Mouse (Mus musculus): Measurements from ENCODE around the gene Rnf114. TPM values are rescaled to one million over a fixed set of nuclear protein-coding genes. Genes with fewer than 3 reads are reported as not detected.

The Rnf114 gene
- polyA plus RNA-seq, 1 experiment from 2014 or later: 90.0 TPM

DNA sequence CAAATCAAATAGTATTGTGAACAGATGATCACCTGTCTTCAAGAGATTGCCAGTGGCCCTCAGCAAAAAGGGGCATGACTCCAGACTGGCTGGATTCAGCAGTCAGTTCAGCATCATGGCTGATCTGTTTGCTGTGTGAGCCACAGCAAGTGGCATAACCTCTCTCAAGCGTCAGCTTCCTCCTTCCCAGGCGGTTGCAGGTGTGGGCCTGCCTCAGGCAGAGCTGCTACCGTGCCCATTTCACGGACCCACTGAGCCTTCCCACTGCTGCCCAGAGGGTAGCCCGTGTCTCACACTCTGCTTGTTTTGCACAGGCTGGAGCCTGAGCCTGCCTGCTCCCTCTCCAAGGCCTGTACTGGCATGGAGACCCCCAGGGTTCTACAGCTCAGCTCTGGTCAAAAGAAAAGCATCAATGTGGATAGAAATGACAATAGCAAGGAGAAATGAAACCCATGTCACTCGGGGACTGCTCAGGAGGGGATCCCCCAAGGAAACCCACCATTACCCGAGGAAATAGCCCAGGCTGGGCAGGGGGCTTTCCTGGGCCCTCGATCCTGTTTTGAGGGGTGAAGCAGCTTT is 59.0 kb downstream of the Rnf114 start:
- Histone ChIP-seq H3K27me3 (ENCODE audit: insufficient read depth, poor library complexity, severe bottlenecking) (peaks cover 4% of the 10 kb centered on the region; the same call in 1 of the 2 replicates), H3K27ac (peak overlapping the region; percentile 63), H3K4me1 (peaks cover 58% of the 10 kb centered on the region), H3K36me3 (no peaks in the 10 kb centered on the region; the same call in 1 of the 2 replicates), H3K9me3 (no peaks in the 10 kb centered on the region), H3K4me3 (no peak overlapping the region)
- 81% methylated on average over 8 of the region's 8 CpGs for WGBS
- no peak for DNase-seq (ENCODE audit: low spot score)

DNA sequence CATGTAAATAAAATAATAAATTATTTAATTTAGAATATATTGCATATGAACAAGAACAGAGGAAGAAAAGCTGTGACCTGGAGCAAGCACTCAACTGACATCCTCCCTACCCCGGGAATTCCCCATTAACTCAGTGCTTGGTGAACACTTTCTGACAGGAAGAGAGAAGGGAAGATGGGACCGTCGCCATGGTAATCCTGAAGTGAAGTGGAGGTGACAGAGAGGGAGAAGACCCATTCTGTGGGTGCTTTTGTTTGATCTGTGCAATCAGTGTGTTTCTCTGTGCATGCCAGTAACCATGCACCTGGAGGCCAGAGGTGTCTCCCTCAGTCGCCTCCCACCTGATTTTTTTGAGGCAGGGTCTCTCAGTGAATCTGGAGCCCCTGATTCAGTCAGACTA is 59.8 kb downstream of the Rnf114 start:
- peak overlapping the region; percentile 82 for H3K27ac ChIP-seq
- no peaks in the 10 kb centered on the region for H3K9me3 ChIP-seq
- 65% methylated on average over 4 of the region's 4 CpGs for WGBS
- H3K4me1 ChIP-seq: peaks cover 53% of the 10 kb centered on the region
- DNase-seq (ENCODE audit: low spot score): no peak
- no peak overlapping the region for H3K4me3 ChIP-seq
- H3K27me3 ChIP-seq (ENCODE audit: insufficient read depth, poor library complexity, severe bottlenecking): peaks cover 4% of the 10 kb centered on the region; the same call in 1 of the 2 replicates
- no peaks in the 10 kb centered on the region for H3K36me3 ChIP-seq

DNA sequence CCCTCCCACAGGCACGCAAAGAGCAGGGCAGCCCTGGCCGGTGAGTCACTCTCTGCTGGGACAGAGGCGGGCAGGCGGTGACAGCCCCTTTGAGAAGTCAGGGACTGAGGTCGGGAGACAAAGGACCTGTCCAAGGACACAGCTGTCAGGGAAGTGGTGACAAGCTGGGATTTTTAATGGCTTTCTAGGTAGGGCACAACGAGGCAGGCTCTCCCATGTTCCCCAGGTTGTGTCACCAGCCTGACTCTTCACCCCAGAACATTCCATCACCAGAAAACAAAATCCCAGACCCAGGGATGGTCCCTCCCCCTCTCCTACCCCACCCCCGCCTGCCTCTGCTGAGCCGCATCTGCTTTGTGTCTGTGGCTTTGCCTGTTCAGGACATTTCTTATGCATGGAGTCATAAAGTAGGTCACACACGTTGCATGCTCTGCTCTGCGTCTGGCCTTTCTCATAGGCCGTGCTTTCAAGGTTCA is 60.5 kb downstream of the Rnf114 start:
- DNase-seq (ENCODE audit: low spot score): peak; percentile 95
- Histone ChIP-seq H3K27ac (peak overlapping the region; percentile 82), H3K27me3 (ENCODE audit: insufficient read depth, poor library complexity, severe bottlenecking) (peaks cover 6% of the 10 kb centered on the region), H3K9me3 (no peaks in the 10 kb centered on the region), H3K36me3 (no peaks in the 10 kb centered on the region), H3K4me1 (peaks cover 53% of the 10 kb centered on the region), H3K4me3 (no peak overlapping the region)
- WGBS: 8% methylated on average over 11 of the region's 11 CpGs

DNA sequence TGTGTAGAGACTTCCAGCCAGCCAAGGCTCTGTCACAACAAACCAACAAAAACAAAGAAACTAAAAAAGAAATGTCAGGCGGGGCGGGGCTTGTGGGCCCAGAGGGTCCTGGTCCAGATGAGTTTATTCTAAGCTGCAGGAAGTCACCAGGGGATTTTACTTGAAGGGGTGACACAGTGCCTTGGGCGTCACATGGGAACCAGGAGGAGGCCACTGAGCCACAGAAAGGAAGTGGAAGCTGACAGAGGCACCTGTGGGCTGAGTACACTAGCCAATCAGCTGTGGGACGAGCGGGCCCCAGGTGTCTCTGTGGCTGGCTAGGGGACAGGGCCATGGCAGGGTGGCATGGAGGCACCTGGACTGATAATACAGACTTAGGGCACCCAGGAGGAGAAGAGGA is 63.3 kb downstream of the Rnf114 start:
- no peak for DNase-seq (ENCODE audit: low spot score)
- Histone ChIP-seq H3K36me3 (no peaks in the 10 kb centered on the region), H3K27ac (peak overlapping the region; percentile 37), H3K4me3 (no peak overlapping the region), H3K4me1 (peaks cover 58% of the 10 kb centered on the region), H3K9me3 (no peaks in the 10 kb centered on the region), H3K27me3 (ENCODE audit: insufficient read depth, poor library complexity, severe bottlenecking) (peaks cover 29% of the 10 kb centered on the region)
- WGBS: 88% methylated on average over 5 of the region's 5 CpGs

GRCm38 (mm10) chr2:167559413-167559812 is 67.0 kb downstream of the Rnf114 start:
- no peak for DNase-seq (ENCODE audit: low spot score)
- peaks cover 42% of the 10 kb centered on the region for H3K27me3 ChIP-seq (ENCODE audit: insufficient read depth, poor library complexity, severe bottlenecking)
- peak overlapping the region; percentile 46 for H3K4me3 ChIP-seq
- H3K4me1 ChIP-seq: peaks cover 57% of the 10 kb centered on the region
- peak overlapping the region; percentile 86 for H3K27ac ChIP-seq
- H3K36me3 ChIP-seq: no peaks in the 10 kb centered on the region
- WGBS: 7% methylated on average over 27 of the region's 27 CpGs
- no peaks in the 10 kb centered on the region for H3K9me3 ChIP-seq

GRCm38 (mm10) chr2:167562101-167562500 is 69.7 kb downstream of the Rnf114 start:
- no peaks in the 10 kb centered on the region for H3K36me3 ChIP-seq
- no peaks in the 10 kb centered on the region for H3K9me3 ChIP-seq
- DNase-seq (ENCODE audit: low spot score): no peak
- peak overlapping the region; percentile 76 for H3K27ac ChIP-seq
- H3K4me1 ChIP-seq: peaks cover 68% of the 10 kb centered on the region
- 38% methylated on average over 8 of the region's 8 CpGs for WGBS
- no peak overlapping the region for H3K4me3 ChIP-seq
- peaks cover 42% of the 10 kb centered on the region for H3K27me3 ChIP-seq (ENCODE audit: insufficient read depth, poor library complexity, severe bottlenecking)

GRCm38 (mm10) chr2:167563035-167563434 is 70.6 kb downstream of the Rnf114 start:
- Histone ChIP-seq H3K9me3 (no peaks in the 10 kb centered on the region), H3K27ac (peak overlapping the region; percentile 76), H3K4me3 (no peak overlapping the region), H3K36me3 (no peaks in the 10 kb centered on the region), H3K4me1 (peaks cover 70% of the 10 kb centered on the region), H3K27me3 (ENCODE audit: insufficient read depth, poor library complexity, severe bottlenecking) (peaks cover 40% of the 10 kb centered on the region)
- DNase-seq (ENCODE audit: low spot score): no peak
- WGBS: 60% methylated on average over 5 of the region's 5 CpGs

DNA sequence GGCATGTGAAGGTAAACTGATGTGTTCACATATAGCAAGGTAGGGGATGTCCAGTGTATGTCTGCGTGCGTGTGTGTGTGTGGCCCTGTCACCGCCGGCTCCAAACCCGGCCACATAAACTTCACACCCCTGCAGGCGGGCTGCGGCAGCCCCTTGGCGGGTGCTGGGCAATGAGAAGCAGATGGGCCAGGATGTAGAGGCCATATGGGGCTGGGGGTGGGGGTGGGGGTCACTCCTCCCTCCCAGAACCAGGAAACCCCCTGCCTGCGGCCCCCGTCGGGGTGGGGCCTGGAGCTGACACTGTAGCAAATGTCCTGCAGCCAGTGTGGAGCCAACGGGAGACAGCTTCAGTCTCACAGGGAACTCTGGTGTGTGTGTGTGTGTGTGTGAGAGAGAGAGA is 71.3 kb downstream of the Rnf114 start:
- WGBS: 23% methylated on average over 12 of the region's 12 CpGs
- Histone ChIP-seq H3K9me3 (no peaks in the 10 kb centered on the region), H3K27ac (peak overlapping the region; percentile 76), H3K36me3 (no peaks in the 10 kb centered on the region), H3K4me3 (0 out of 2 replicates have a peak overlapping the region, but pooled peaks have one; percentile 27), H3K27me3 (ENCODE audit: insufficient read depth, poor library complexity, severe bottlenecking) (peaks cover 33% of the 10 kb centered on the region), H3K4me1 (peaks cover 70% of the 10 kb centered on the region)
- DNase-seq (ENCODE audit: low spot score): no peak

DNA sequence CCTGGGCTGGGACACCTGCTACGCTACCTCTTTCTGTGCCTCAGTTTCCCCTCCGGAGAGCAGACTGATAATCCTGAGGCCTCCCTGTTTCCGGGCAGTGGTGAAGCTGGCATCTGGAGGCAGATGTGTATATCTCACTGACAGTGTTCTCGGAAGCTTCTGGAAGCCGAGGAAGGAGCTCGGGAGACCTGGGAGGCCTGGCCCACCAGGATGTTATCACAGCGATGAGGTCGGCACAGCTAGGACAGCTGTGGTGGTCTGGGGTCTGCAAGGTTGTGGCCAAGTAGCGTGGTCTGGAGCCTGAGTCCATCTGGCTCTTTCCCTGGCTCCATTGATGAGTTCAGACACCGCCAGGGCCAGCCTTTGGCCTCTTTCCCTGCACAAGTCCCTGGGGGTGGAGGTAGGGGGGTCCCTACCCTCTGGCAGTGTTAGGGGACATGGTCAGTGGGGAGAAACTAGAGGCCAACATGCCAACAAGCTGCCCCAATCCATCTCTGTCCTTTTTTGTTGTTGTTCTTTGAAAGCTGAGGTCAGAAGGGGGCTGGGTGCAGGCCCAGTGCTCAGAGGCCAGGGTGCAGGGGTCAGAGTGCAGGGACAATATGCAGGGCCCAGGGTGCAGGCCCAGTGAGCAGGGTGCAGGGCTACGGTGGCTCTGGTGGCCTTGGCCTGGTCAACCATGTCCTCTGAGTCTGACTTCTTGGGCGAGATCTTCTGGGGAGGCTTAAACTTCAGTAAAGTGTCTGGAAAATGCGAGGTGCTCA is 72.3 kb downstream of the Rnf114 start:
- Histone ChIP-seq H3K4me3 (no peak overlapping the region), H3K4me1 (peaks cover 59% of the 10 kb centered on the region), H3K27ac (peak overlapping the region; percentile 76), H3K27me3 (ENCODE audit: insufficient read depth, poor library complexity, severe bottlenecking) (peaks cover 23% of the 10 kb centered on the region), H3K36me3 (no peaks in the 10 kb centered on the region), H3K9me3 (no peaks in the 10 kb centered on the region)
- 73% methylated on average over 13 of the region's 13 CpGs for WGBS
- DNase-seq (ENCODE audit: low spot score): no peak

GRCm38 (mm10) chr2:167565312-167565656 is 72.8 kb downstream of the Rnf114 start:
- 62% methylated on average over 3 of the region's 3 CpGs for WGBS
- Histone ChIP-seq H3K4me3 (peak overlapping the region; percentile 34; the same call in 1 of the 2 replicates), H3K36me3 (no peaks in the 10 kb centered on the region), H3K4me1 (peaks cover 58% of the 10 kb centered on the region), H3K27ac (peak overlapping the region; percentile 89), H3K9me3 (no peaks in the 10 kb centered on the region), H3K27me3 (ENCODE audit: insufficient read depth, poor library complexity, severe bottlenecking) (peaks cover 17% of the 10 kb centered on the region)
- no peak for DNase-seq (ENCODE audit: low spot score)

GRCm38 (mm10) chr2:167565682-167566081 is 73.2 kb downstream of the Rnf114 start:
- H3K9me3 ChIP-seq: no peaks in the 10 kb centered on the region
- peaks cover 14% of the 10 kb centered on the region; the same call in 1 of the 2 replicates for H3K27me3 ChIP-seq (ENCODE audit: insufficient read depth, poor library complexity, severe bottlenecking)
- H3K27ac ChIP-seq: peak overlapping the region; percentile 89
- peak overlapping the region; percentile 34 for H3K4me3 ChIP-seq
- WGBS: 5% methylated on average over 19 of the region's 19 CpGs
- no peak for DNase-seq (ENCODE audit: low spot score)
- no peaks in the 10 kb centered on the region for H3K36me3 ChIP-seq
- H3K4me1 ChIP-seq: peaks cover 61% of the 10 kb centered on the region
